Mouse (Mus musculus): ENCODE measurements around the gene Manf. TPM values are rescaled to one million over a fixed set of nuclear protein-coding genes. Genes with fewer than 3 reads are reported as not detected.

Manf gene
- polyA plus RNA-seq, 1 experiment = 75.3 TPM

DNA sequence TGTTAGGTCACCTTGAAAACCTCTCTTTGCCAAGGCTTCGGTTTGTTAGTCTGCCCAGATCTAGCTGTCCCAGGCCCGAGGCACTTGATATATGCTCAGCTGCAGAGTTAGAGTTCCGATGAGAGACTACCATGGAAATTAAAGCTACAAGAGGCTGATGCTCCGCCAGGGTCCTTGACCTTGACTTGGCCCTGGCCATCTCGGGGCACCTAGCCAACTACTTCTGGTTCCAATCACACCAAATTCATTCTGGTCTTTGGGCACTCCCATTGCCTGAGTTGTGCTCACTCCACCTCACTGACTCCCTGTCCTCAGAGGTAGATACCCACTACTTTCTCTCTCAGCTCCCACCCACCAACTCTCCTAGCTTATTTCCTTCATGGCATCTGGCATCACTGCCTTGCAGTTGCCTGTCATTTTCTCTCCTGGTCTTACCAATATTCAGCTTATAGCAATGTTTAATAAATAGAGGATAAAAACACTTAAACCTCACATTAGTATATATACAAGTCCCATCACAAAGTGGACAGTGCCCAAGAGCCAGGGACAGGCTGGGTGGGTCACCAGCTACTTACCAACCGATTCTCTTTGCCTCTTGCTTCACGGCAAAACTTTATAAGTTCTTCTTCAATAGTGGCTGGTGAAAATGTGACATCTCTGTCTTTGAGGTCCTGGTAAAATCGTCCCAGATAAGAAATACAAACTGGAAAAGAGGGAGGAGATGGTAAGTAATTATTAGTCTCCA lies 1.1 kb downstream of the Manf start:
- H3K27ac ChIP-seq (replicated peaks; ENCODE audit: low read depth, low read length) = 0 out of 2 replicates have a peak overlapping the region, but pooled peaks have one; percentile 35
- H3K4me1 ChIP-seq (ENCODE audit: control insufficient read depth, insufficient read depth, insufficient read length, low read length) = peaks cover 2% of the 10 kb centered on the region
- H3K4me3 ChIP-seq (ENCODE audit: insufficient read depth, low read depth, low read length) = peak overlapping the region; percentile 94

DNA sequence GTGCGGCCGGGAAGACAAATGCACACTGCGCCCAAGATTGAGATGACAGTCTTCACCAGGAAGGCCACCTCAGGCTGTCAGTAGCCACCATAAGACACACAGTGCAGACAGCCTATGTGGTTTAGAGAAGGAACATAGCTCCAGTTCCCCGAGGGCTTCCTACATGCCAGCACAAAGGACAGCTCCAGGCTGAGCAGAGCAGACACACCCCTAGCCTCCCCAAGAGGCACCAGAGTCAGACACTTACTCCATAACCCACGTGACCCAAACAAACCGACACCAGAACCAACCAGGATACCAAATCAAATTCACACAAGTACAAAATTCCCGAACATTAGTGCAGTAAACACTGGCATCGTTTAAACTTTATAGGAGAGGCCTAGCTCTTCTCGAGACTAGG lies 2.5 kb downstream of the Manf start:
- Histone ChIP-seq H3K4me1 (ENCODE audit: control insufficient read depth, insufficient read depth, insufficient read length, low read length) (peaks cover 11% of the 10 kb centered on the region), H3K27ac (replicated peaks; ENCODE audit: low read depth, low read length) (no peak overlapping the region), H3K4me3 (ENCODE audit: insufficient read depth, low read depth, low read length) (no peak overlapping the region)

DNA sequence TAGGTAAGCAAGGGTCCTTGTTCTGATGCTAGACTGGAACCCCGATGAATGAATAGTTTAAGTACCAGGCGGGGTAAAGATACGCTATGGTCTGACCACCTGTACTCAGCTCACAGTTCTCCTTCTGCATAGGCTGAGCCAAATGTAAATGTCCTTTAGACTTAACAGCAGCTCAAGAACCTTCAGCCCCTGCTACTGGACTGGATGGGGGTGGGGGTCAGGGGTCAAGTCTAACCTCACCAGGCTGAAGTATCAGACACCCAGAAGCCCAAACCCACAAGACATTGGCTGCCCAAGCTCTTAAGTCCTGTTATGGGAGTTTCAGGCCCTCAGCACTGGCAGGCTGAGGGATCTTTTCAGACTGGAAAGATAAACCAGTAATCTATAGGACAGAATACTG lies 3.4 kb downstream of the Manf start:
- peaks cover 11% of the 10 kb centered on the region for H3K4me1 ChIP-seq (ENCODE audit: control insufficient read depth, insufficient read depth, insufficient read length, low read length)
- no peak overlapping the region for H3K27ac ChIP-seq (replicated peaks; ENCODE audit: low read depth, low read length)
- H3K4me3 ChIP-seq (ENCODE audit: insufficient read depth, low read depth, low read length) = no peak overlapping the region

DNA sequence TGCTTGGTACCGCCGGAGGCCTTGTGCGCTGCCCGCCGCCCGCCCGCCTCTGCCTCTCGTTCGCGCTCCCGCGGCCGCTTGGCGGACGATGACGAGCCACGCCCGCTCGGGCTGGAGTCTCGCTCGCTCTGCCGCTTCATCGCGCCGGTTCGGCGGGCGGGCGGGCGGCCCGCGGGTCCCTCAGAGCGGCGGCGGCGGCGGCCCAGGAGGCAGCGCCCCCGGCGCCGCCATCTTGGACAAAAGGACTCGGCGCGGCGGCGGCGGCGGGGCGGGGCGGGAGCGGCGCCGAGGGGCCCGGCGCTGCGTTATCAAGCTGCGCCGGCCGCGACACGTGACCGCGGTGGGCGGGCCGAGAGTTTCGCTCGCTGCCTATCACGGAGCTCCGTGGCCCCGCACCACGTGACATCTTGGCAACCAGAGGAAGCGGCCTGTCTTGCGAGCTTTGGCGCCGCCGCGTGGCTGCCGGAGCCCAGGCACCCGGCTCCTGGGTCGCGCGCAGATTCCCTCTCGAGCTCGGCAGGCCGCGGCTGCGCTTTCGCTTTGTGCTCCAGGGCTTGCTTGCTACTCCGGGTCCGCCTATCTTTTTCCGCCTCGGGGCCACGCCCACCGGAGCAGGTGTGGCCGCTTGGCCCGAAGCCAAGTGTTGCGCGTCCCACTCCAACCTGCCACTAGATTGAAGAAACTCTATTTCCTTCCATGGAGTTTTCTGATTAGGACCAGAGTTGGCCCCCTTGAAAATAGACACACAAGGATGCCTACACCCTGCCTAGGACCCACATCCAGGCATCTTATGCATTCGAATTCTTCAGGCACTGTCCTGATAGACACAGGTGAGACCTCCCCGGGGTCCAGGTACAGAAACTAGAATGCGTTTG lies 4.7 kb downstream of the Manf start, which contains the start of gene Rbm15b:
Gene Rbm15b, minus strand, starts transcription at position 601 of the 875 bp plus-strand sequence.
- peak within 1 kb of the TSS; percentile 78 for H3K4me3 ChIP-seq (ENCODE audit: insufficient read depth, low read depth, low read length)
- H3K4me1 ChIP-seq (ENCODE audit: control insufficient read depth, insufficient read depth, insufficient read length, low read length) = peaks cover 11% of the 10 kb centered on the region
- peak within 1 kb of the TSS; percentile 48 for H3K27ac ChIP-seq (replicated peaks; ENCODE audit: low read depth, low read length)

DNA sequence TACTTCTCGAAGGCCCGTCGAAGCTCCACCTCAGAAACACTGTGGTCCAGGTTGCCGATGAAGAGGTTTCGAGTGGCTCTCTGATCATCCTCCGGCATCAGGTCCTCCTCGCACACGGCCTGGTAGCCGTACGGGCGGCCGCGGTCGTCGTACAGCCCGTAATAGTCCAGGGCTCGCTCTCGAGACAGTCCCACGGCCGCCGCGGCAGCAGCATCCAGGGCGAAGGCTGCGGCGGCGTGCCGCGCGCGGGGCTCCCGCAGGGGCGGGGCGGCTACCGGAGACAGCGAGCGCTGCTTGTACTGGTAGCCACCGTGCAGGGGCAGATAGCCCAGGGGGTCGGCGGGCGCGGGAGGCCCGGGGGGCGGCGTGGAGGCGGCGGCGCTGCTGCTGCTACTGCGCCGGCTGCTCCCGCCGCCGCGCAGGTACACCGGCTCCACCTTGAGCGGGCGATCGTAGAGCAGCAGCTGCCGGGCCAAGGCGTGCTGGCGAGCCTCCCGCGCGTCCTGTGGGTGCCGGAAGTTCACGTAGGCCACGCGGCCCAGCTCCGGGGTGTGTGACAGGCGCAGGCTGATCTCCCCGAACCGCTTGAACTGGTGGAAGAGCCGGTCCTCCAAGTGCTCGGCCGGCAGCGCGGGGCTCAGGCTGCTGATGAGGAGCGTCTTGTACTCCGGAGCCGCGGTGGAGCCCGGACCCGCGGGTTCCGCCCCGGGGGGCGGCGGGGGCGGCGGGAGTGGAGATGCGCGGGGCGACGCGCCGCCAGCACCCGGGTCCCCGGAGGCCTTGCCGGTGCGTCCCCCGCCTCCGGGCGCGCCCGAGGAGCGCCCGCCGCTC lies 5.7 kb downstream of the Manf start:
- Histone ChIP-seq H3K27ac (replicated peaks; ENCODE audit: low read depth, low read length) (no peak overlapping the region), H3K4me3 (ENCODE audit: insufficient read depth, low read depth, low read length) (peak overlapping the region; percentile 78), H3K4me1 (ENCODE audit: control insufficient read depth, insufficient read depth, insufficient read length, low read length) (peaks cover 11% of the 10 kb centered on the region)

DNA sequence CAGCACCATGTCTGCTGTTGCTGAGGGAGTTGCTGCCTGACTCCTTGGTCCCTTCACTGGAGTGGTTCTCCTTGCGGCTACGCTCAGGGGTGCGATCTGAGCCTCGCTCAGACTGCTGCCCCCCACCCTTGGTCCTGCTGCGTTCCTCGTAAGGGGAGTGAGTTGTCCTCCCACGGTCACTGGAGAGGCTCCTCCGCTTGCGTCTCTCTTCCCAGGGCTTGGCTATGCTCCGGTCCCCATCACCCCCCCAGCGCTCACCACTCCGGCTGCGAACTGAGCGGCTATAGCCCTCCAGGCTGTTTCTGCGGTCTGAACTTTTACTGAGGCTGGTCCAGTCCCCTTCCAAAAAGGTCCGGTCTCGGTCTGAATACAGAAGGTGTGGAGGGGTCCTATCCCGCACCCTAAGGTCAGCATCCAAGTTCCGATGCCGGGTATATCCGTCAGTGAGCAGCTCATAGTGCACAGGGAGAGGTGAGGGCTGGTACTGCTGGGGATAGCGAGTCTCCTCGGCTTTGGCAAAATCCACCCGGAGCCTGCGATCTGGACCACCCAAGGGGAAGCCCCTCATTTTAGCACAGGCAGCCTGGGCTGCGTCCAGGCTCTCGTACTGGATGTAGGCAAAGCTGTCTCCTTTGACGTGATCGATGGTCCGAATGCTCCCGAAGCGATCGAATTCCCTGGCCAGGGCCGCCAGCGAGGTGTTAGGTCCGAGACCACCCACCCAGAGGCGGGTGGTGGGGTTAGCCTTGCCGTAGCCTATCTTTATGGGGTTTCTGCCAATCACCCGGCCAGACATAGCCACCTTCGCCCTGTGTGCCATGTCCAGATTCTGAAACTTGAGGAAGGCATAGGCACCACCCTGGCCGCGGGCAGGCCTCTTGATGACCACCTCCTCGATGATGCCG lies 6.5 kb downstream of the Manf start:
- H3K27ac ChIP-seq (replicated peaks; ENCODE audit: low read depth, low read length) = no peak overlapping the region
- H3K4me1 ChIP-seq (ENCODE audit: control insufficient read depth, insufficient read depth, insufficient read length, low read length) = peaks cover 11% of the 10 kb centered on the region

DNA sequence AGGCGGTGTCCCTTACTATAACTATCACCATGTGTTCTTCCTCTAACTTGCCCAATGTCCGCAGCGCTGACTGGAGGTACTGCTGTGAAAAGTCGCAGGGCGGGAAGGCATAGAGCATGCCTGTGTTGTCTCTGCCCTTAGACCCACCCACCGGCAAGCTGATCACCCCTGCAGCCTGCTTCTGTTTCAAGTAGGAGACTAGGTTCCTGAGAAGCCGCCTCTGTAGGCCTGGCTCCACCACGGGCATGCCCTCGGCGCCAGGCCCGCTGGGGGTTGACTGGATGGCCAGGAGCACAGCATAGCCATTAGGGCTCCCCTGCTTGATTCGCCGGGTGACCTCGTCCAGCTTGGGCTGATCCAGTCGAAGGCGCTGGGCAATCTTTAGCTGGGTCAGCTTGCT lies 7.5 kb downstream of the Manf start:
- peaks cover 11% of the 10 kb centered on the region for H3K4me1 ChIP-seq (ENCODE audit: control insufficient read depth, insufficient read depth, insufficient read length, low read length)
- H3K4me3 ChIP-seq (ENCODE audit: insufficient read depth, low read depth, low read length) = no peak overlapping the region
- no peak overlapping the region for H3K27ac ChIP-seq (replicated peaks; ENCODE audit: low read depth, low read length)

More for the DNA sequence above, 6.5 kb downstream of the Manf start:
- H3K4me3 ChIP-seq (ENCODE audit: insufficient read depth, low read depth, low read length) = peak overlapping the region; percentile 78

DNA sequence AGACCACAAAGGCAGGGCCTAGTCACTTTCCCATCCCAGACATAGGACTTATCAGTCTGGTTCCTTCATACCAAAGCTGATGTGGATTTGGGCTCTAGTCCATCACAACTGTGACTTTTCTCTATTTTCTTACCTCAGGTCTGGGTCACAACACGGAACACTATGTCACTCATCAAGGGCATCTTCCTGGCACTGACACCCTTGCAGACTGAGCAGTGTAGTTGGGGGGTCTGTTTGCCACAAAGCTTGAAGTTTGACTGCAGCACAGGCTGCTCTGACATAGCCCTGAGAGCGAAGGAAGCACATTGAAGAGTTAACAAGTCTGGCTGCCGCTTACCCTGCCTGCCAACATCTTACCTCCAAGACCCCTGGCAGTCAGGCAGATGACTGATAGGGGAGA lies 8.7 kb downstream of the Manf start:
- H3K27ac ChIP-seq (replicated peaks; ENCODE audit: low read depth, low read length) = no peak overlapping the region

DNA sequence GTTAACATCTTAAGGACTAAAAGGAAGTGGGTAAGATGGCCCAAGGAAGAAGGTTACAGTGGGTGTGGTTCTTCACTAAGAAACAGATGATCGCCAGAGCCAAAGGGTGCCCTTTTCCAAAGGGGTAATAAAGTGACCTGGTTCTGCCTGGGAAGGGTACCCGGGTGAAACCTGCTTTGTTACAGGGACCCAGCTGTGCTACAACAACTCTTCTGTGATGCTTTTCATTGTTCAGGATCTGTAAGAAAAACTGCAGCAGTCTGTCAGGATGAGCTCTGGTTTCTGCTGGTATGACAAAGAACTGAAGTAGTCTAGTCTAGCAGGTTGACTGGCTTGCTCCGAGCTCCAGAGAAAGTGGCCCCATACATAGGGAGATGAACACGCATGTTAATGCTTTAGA lies 9.6 kb downstream of the Manf start:
- H3K27ac ChIP-seq (replicated peaks; ENCODE audit: low read depth, low read length) = no peak overlapping the region
- H3K4me1 ChIP-seq (ENCODE audit: control insufficient read depth, insufficient read depth, insufficient read length, low read length) = peaks cover 11% of the 10 kb centered on the region
- H3K4me3 ChIP-seq (ENCODE audit: insufficient read depth, low read depth, low read length) = no peak overlapping the region

More for the DNA sequence above, 8.7 kb downstream of the Manf start:
- no peak overlapping the region for H3K4me3 ChIP-seq (ENCODE audit: insufficient read depth, low read depth, low read length)
- H3K4me1 ChIP-seq (ENCODE audit: control insufficient read depth, insufficient read depth, insufficient read length, low read length) = peaks cover 11% of the 10 kb centered on the region

DNA sequence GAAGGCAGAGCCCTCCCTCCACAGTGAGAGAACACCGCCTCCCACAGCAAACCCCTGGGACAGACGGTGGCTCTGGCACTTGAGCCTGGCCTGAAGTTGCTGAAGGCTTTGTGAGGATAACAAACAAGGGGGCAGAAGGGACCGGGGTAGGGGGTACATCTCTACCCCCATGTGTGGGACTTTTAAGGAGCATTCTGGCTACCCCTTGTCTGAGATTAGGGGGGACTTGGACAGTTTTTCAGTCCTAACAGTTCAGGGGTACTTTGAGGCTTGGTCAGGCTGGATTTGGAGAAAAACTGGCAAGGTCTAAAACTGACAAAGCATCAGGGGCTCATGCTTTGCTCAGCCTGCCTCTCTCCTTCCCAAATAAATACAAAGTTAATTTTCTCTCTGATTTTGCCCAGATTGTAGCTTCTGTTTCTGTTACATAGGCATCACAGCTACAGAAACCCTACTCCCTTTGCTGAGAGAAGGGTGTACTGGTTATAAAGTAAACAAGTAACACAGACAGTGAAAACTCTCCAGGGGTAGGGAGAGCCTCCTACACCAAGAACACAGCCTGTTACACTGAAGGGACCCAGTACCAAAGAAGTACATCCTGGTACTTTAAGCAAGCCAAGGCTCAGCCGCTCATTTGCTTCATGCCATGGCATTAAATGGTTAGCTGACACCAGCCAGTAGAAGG lies 10.6 kb downstream of the Manf start:
- peaks cover 11% of the 10 kb centered on the region for H3K4me1 ChIP-seq (ENCODE audit: control insufficient read depth, insufficient read depth, insufficient read length, low read length)
- H3K4me3 ChIP-seq (ENCODE audit: insufficient read depth, low read depth, low read length) = no peak overlapping the region
- H3K27ac ChIP-seq (replicated peaks; ENCODE audit: low read depth, low read length) = no peak overlapping the region

DNA sequence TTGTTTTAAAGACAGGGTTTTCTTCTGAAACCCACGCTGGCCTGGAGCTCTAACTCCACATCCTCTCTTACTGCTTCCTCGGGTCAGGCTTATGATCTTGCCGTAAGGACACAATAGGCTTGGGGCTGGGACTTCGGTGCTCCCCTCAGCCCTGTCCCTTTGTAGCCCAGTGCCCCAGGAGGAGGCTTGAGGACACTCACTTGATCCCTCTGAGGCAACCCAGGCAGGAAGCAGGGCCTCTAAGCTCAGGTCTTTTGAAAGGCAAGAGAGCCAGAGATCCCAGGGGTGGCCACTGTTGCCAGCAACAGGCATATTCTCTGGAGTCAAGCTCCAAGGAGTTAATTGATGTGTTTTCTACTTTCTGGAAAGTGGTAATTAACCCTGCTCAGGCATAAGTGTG lies 12.3 kb downstream of the Manf start:
- no peak overlapping the region for H3K4me3 ChIP-seq (ENCODE audit: insufficient read depth, low read depth, low read length)
- H3K4me1 ChIP-seq (ENCODE audit: control insufficient read depth, insufficient read depth, insufficient read length, low read length) = no peaks in the 10 kb centered on the region
- no peak overlapping the region for H3K27ac ChIP-seq (replicated peaks; ENCODE audit: low read depth, low read length)

DNA sequence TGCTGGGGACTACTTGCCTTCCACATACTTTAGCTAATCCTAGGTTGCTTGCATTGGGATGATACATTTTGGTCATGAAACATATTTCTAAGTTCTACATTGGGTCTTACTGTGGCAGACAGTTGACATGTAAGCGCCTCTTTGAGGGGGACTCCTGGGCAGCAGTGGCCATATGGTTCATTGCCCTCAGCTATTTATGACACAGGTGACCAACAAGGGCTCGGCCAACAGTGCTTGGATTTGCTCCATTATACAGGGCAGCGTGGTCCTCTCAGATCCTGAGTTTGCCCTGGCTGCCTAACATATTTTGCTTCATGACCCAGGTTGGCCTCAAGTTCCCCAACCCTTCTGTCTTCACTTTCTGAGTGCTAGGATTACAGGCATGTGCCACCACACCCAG lies 15.1 kb downstream of the Manf start:
- Histone ChIP-seq H3K4me1 (ENCODE audit: control insufficient read depth, insufficient read depth, insufficient read length, low read length) (no peaks in the 10 kb centered on the region), H3K4me3 (ENCODE audit: insufficient read depth, low read depth, low read length) (no peak overlapping the region), H3K27ac (replicated peaks; ENCODE audit: low read depth, low read length) (no peak overlapping the region)

DNA sequence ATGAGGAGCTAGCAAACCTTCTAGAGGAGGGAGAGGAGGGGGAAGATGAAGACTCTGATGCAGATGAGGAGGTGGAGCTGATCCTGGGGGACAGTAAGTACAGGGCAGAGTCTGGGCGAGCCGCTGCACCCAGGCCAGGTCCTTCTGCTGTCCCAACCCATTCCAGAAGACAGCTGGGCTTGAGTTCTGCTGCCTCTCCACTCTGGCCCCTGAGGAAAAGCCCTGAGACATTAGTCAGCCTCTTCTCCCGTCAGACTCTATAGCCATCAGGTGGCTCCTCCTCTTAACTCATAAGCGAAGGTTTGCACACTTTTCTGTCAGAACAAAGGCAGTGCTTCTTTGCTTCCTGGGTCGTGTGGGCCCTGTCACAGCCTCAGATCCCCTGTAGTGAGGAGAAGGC lies 17.6 kb downstream of the Manf start:
- Histone ChIP-seq H3K27ac (replicated peaks; ENCODE audit: low read depth, low read length) (no peak overlapping the region), H3K4me1 (ENCODE audit: control insufficient read depth, insufficient read depth, insufficient read length, low read length) (no peaks in the 10 kb centered on the region), H3K4me3 (ENCODE audit: insufficient read depth, low read depth, low read length) (no peak overlapping the region)

DNA sequence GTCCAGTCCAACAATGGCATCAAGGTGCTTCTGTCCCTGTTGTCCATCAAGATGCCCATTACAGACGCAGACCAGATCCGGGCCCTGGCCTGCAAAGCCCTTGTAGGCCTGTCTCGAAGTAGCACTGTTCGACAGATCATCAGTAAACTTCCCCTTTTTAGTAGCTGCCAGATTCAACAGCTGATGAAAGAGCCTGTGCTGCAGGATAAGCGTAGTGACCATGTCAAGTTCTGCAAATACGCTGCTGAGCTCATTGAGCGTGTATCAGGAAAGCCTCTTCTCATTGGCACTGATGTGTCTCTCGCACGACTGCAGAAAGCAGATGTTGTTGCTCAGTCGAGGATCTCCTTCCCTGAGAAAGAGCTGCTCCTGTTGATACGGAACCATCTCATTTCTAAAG lies 33.7 kb downstream of the Manf start:
- Histone ChIP-seq H3K4me1 (ENCODE audit: control insufficient read depth, insufficient read depth, insufficient read length, low read length) (no peaks in the 10 kb centered on the region), H3K27ac (replicated peaks; ENCODE audit: low read depth, low read length) (no peak overlapping the region), H3K4me3 (ENCODE audit: insufficient read depth, low read depth, low read length) (no peak overlapping the region)

Measured in brown adipose tissue, adult 24 weeks (tissue).